Mouse (Mus musculus) heart, embryonic 10.5 days (tissue): ENCODE measurements around the gene Ntrk2. TPM values are rescaled to one million over a fixed set of nuclear protein-coding genes. Genes with fewer than 3 reads are reported as not detected.
"Not testable (repeated sequence)": the region's sequence is repeated elsewhere in the genome, so short reads cannot be mapped to it uniquely, and the experiment has no call there.

Experiments
- DNase-seq: peaks from one replicate; pipeline ENCODE4 v3.0.0-alpha.2; 2017; ENCODE audit warnings: low spot score
- H3K27ac ChIP-seq: fragments of 300-500 bp; sonication (generic); 2 replicates; pipeline ENCODE4 v1.5.1; 2016; ENCODE audit warnings: mild to moderate bottlenecking
- H3K27me3 ChIP-seq: fragments of 300-500 bp; sonication (generic); 2 replicates; pipeline ENCODE4 v1.6.1; 2016; ENCODE audit warnings: mild to moderate bottlenecking; ENCODE audit not compliant: poor library complexity, insufficient read depth, severe bottlenecking
- H3K36me3 ChIP-seq: fragments of 300-500 bp; sonication (generic); 2 replicates; pipeline ENCODE4 v1.6.1; 2016; ENCODE audit warnings: mild to moderate bottlenecking, moderate library complexity
- H3K4me1 ChIP-seq: fragments of 300-500 bp; sonication (generic); 2 replicates; pipeline ENCODE4 v1.6.1; 2016; ENCODE audit warnings: mild to moderate bottlenecking
- H3K4me3 ChIP-seq: fragments of 300-500 bp; sonication (generic); 2 replicates; pipeline ENCODE4 v1.5.1; 2016; ENCODE audit warnings: mild to moderate bottlenecking, moderate library complexity
- H3K9me3 ChIP-seq: fragments of 300-500 bp; sonication (generic); 2 replicates; pipeline ENCODE4 v1.6.1; 2016; ENCODE audit warnings: mild to moderate bottlenecking, moderate library complexity
- WGBS: fragments of 180-500 bp; shearing (Covaris S2); methylation state at CpG from one replicate; pipeline ENCODE4 v1.1.7; 2016; 5-methylcytosine and 5-hydroxymethylcytosine counted together
- polyA plus RNA-seq: library from polyadenylated mRNA; unstranded; fragments of >200 nt; fragmentation: Nextera tagmentation; extraction: Ambion mirVana; gene quantifications from 2 replicates; pipeline ENCODE4 v1.2.1, GENCODE M21; 2016

Gene Ntrk2
- polyA plus RNA-seq, 1 experiment from 2014 or later, result 5.6 TPM

- 0 out of 2 replicates have a peak, but pooled peaks cover 5% of the 10 kb centered on the region for H3K27me3 ChIP-seq
- peaks cover 4% of the 10 kb centered on the region; the same call in 1 of the 2 replicates for H3K4me1 ChIP-seq
- H3K4me3 ChIP-seq, result no peak overlapping the region
- no peaks in the 10 kb centered on the region for H3K9me3 ChIP-seq
- no peak overlapping the region for H3K27ac ChIP-seq
- DNase-seq, result no peak
- 11% methylated on average over 4 of the region's 4 CpGs for WGBS
- H3K36me3 ChIP-seq, result no peaks in the 10 kb centered on the region
Observed at GRCm38 (mm10) chr13:59092858-59093154, 286.4 kb downstream of the Ntrk2 start.

- Histone ChIP-seq H3K9me3 (no peaks in the 10 kb centered on the region), H3K27ac (no peak overlapping the region), H3K4me1 (peaks cover 4% of the 10 kb centered on the region; the same call in 1 of the 2 replicates), H3K27me3 (0 out of 2 replicates have a peak, but pooled peaks cover 5% of the 10 kb centered on the region), H3K4me3 (no peak overlapping the region), H3K36me3 (no peaks in the 10 kb centered on the region)
- DNase-seq, result no peak
- 89% methylated on average over 7 of the region's 7 CpGs for WGBS
Observed at GRCm38 (mm10) chr13:59094722-59095121, 288.4 kb downstream of the Ntrk2 start.

GRCm38 (mm10) chr13:59095811-59096391, 289.5 kb downstream of the Ntrk2 start:
- no peaks in the 10 kb centered on the region for H3K36me3 ChIP-seq
- no peak for DNase-seq
- H3K27me3 ChIP-seq, result 0 out of 2 replicates have a peak, but pooled peaks cover 5% of the 10 kb centered on the region
- H3K9me3 ChIP-seq, result no peaks in the 10 kb centered on the region
- no peak overlapping the region for H3K4me3 ChIP-seq
- peaks cover 4% of the 10 kb centered on the region; the same call in 1 of the 2 replicates for H3K4me1 ChIP-seq
- 49% methylated on average over 10 of the region's 10 CpGs for WGBS
- H3K27ac ChIP-seq, result no peak overlapping the region

- Histone ChIP-seq H3K36me3 (no peaks in the 10 kb centered on the region), H3K4me3 (no peak overlapping the region), H3K4me1 (no peaks in the 10 kb centered on the region), H3K9me3 (no peaks in the 10 kb centered on the region), H3K27me3 (0 out of 2 replicates have a peak, but pooled peaks cover 2% of the 10 kb centered on the region), H3K27ac (no peak overlapping the region)
- 40% methylated on average over 10 of the region's 10 CpGs for whole genome bisulfite sequencing
- DNase-seq, result no peak
Observed at GRCm38 (mm10) chr13:59100086-59100485, 293.7 kb downstream of the Ntrk2 start.

- H3K9me3 ChIP-seq, H3K27ac ChIP-seq, DNase-seq, H3K36me3 ChIP-seq, H3K4me3 ChIP-seq, H3K27me3 ChIP-seq, H3K4me1 ChIP-seq: not testable (repeated sequence)
- WGBS, result 86% methylated on average over 10 of the region's 10 CpGs
Observed at GRCm38 (mm10) chr13:59107791-59108190, 301.4 kb downstream of the Ntrk2 start.

- Histone ChIP-seq H3K4me1 (no peaks in the 10 kb centered on the region), H3K27me3 (no peaks in the 10 kb centered on the region), H3K4me3 (no peak overlapping the region), H3K36me3 (no peaks in the 10 kb centered on the region), H3K9me3 (0 out of 2 replicates have a peak, but pooled peaks cover 2% of the 10 kb centered on the region), H3K27ac (no peak overlapping the region)
- WGBS, result 88% methylated on average over 5 of the region's 5 CpGs
- no peak for DNase-seq
Observed at GRCm38 (mm10) chr13:59110107-59110506, 303.7 kb downstream of the Ntrk2 start.

- H3K4me3 ChIP-seq, result no peak overlapping the region
- H3K27me3 ChIP-seq, result no peaks in the 10 kb centered on the region
- 0 out of 2 replicates have a peak, but pooled peaks cover 6% of the 10 kb centered on the region for H3K9me3 ChIP-seq
- H3K27ac ChIP-seq, result no peak overlapping the region
- WGBS, result 96% methylated on average over 1 of the region's 1 CpGs
- no peaks in the 10 kb centered on the region for H3K36me3 ChIP-seq
- no peak for DNase-seq
- 0 out of 2 replicates have a peak, but pooled peaks cover 4% of the 10 kb centered on the region for H3K4me1 ChIP-seq
Observed at GRCm38 (mm10) chr13:59114684-59115083, 308.3 kb downstream of the Ntrk2 start.

- Histone ChIP-seq H3K27me3 (no peaks in the 10 kb centered on the region), H3K36me3 (no peaks in the 10 kb centered on the region), H3K9me3 (0 out of 2 replicates have a peak, but pooled peaks cover 6% of the 10 kb centered on the region), H3K4me3 (no peak overlapping the region), H3K4me1 (0 out of 2 replicates have a peak, but pooled peaks cover 7% of the 10 kb centered on the region), H3K27ac (no peak overlapping the region)
- DNase-seq, result no peak
- WGBS, result 91% methylated on average over 14 of the region's 14 CpGs
Observed at GRCm38 (mm10) chr13:59115551-59115950, 309.2 kb downstream of the Ntrk2 start.

- Histone ChIP-seq H3K36me3 (no peaks in the 10 kb centered on the region), H3K4me1 (0 out of 2 replicates have a peak, but pooled peaks cover 7% of the 10 kb centered on the region), H3K9me3 (0 out of 2 replicates have a peak, but pooled peaks cover 6% of the 10 kb centered on the region), H3K27me3 (no peaks in the 10 kb centered on the region), H3K4me3 (no peak overlapping the region), H3K27ac (no peak overlapping the region)
- 84% methylated on average over 5 of the region's 5 CpGs for WGBS
- no peak for DNase-seq
Observed at GRCm38 (mm10) chr13:59117233-59117632, 310.9 kb downstream of the Ntrk2 start.

GRCm38 (mm10) chr13:59119596-59120394, 313.4 kb downstream of the Ntrk2 start:
- WGBS, result 66% methylated on average over 10 of the region's 10 CpGs
- no peak overlapping the region for H3K4me3 ChIP-seq
- 0 out of 2 replicates have a peak, but pooled peaks cover 6% of the 10 kb centered on the region for H3K9me3 ChIP-seq
- H3K4me1 ChIP-seq, result 0 out of 2 replicates have a peak, but pooled peaks cover 7% of the 10 kb centered on the region
- DNase-seq, result no peak
- no peak overlapping the region for H3K27ac ChIP-seq
- no peaks in the 10 kb centered on the region for H3K27me3 ChIP-seq
- no peaks in the 10 kb centered on the region for H3K36me3 ChIP-seq

- Histone ChIP-seq H3K27me3 (no peaks in the 10 kb centered on the region), H3K9me3 (no peaks in the 10 kb centered on the region), H3K4me3 (no peak overlapping the region), H3K27ac (no peak overlapping the region), H3K36me3 (no peaks in the 10 kb centered on the region), H3K4me1 (peaks cover 3% of the 10 kb centered on the region; the same call in 1 of the 2 replicates)
- 76% methylated on average over 7 of the region's 7 CpGs for whole genome bisulfite sequencing
- peak; percentile 53 for DNase-seq
Observed at GRCm38 (mm10) chr13:59143141-59143744, 336.9 kb downstream of the Ntrk2 start.

- no peaks in the 10 kb centered on the region for H3K9me3 ChIP-seq
- H3K36me3 ChIP-seq, result no peaks in the 10 kb centered on the region
- no peak overlapping the region for H3K4me3 ChIP-seq
- peak; percentile 51 for DNase-seq
- H3K27me3 ChIP-seq, result no peaks in the 10 kb centered on the region
- 77% methylated on average over 11 of the region's 11 CpGs for WGBS
- H3K4me1 ChIP-seq, result peaks cover 3% of the 10 kb centered on the region; the same call in 1 of the 2 replicates
- no peak overlapping the region for H3K27ac ChIP-seq
Observed at GRCm38 (mm10) chr13:59144321-59144856, 338.0 kb downstream of the Ntrk2 start.
